Mouse (Mus musculus) monocyte, adult 5-6 weeks (primary cell): Measurements from ENCODE around the gene Kpna6. TPM values are rescaled to one million over a fixed set of nuclear protein-coding genes. Genes with fewer than 3 reads are reported as not detected.
A peak's percentile ranks its signal among the peaks of the same experiment; 100 is the strongest.

Experiments
- ATAC-seq: fragments of 153-309, 156-312 bp; replicated peaks from 2 replicates; pipeline ENCODE4 v1.8.0; 2017; ENCODE audit warnings: mild to moderate bottlenecking; ENCODE audit not compliant: low TSS enrichment, insufficient number of reproducible peaks, severe bottlenecking, poor library complexity, low FRiP score
- total RNA-seq: library from RNA; stranded (forward); fragments of 200-1000, 200-491, 200-594 nt; gene quantifications from 3 replicates; pipeline ENCODE4 v1.2.3, GENCODE M21; 2017

The Kpna6 gene
- total RNA-seq, 1 experiment from 2014 or later: 16.8 TPM

DNA sequence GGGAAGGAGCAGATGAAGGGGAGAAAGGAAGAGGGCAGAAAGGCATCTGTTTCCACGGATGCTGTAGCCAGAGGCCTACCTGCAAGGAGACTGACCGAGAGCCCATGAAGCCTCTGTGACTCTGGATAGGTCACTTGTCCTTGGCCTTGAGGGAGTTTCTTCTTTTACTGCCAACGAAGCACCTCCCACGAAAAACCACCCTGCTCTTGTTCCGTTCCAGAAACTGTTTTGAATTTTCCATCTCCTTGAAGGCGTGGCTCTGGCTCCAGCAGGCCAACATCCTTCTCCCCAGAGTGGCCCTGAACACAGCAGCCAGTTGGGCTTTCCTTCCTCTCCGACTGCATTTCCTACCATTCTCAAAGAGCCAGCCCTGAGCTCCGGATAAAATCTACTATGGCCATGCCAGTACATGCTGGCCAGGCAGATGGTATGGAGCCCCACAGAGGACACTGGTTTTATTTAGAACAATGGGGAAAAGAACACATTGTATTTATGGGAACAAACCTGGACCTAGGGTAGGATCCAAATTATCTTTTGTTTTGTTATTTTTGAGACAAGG lies 51.2 kb downstream of the Kpna6 start:
- no peak for ATAC-seq

DNA sequence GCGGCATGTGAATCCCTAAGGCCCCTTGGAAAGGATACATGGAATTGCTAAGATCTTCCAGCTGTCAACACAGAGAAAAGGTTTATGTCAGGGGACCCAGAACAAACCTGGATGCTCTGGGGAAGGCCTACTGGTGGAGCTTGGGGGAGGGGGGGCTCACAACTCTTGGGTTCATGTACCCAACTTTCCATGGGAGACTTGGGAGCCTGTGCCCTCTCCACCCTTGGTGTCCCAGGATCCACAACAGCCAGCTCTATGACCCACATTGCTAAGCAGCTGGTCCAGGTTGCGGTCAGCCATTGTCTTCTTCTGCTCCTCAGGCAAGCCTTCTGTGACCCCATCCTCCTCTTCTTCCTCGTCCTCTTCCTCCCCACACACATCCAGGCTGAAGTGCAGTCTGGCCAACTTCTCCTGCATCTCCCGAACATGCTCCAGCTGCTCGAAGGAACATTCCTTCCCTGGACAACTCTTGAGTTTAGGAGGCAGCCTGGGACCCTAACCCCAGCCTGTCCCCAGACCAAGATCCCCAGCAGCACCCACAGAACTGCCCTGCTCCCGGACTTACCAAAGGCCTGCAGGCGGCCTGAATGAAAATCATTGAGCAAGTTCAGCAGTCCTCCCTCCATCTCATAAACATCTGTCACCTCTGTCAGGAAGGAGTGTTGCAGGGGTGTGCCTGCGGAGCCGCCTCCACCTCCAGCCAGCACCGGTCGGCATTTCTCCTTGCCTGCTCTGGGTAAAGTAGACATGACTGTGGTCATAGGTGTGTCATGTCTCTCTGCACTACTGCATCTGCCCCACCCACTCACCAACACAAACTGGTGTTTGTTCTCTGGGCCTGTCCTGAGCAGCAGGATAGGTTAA lies 51.9 kb downstream of the Kpna6 start:
- no peak for ATAC-seq

DNA sequence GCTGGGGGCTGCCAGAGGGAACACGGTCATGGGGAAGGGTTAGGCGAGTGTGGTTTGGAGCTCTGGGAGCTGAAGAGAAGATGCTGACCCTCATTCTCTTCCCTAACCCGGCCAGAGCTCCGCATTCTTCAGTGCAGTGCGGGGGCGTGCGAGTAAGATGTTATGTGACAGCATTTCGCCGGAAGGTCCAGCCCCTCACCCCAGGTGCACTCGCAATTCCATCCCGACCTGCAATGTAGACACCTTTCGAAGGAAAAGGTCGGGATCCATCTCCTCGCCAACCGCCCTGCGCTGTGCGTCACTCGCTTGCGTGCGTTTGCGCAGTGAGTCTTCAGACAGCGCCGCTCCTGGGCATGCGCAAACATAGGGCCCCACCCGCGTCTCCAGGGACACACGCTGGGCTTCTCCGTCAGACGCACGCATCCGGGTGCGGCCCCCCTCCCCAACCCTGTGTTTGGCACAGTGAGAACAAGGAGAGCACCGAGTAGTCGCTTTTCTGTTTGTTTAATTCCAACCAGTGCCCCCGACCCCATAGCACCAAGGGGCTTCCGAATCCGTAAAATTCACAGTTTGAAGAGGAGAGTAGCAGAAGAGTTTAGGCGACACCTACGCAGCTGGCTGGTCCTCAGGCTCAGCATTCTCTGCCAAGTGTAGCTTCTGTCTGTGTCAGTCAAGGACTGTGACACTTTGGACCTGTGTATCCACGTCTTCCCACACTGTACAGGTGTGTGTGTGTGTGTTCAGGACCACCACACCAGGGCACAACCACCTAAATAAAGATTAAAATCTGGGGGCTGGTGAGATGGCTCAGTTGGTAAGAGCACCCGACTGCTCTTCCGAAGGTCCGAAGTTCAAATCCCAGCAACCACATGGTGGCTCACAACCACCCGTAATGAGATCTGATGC lies 53.5 kb downstream of the Kpna6 start, which contains the start of gene Iqcc:
TSS of gene Iqcc (minus strand) at position 314 of the 906 bp plus-strand sequence.
- ATAC-seq: peak; percentile 91

DNA sequence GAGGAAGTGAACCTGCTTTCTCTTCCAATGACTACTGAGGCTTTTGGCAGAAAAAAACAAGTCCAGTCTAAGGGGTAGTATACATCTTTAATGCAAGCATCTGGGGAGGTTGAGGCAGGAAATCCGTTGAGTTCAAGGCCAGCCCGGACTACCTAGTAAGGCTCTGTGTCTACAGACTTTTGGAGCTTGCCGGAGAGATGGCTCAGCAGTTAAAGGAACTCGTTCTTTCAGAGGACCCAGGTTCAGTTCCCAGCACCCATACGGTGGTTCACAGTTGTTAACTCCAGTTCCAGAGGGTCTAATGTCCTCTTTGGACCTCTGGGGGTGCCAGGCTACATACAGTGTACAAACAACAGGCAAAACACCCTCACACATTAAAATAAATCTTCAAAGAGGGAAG lies 54.5 kb downstream of the Kpna6 start:
- no peak for ATAC-seq

DNA sequence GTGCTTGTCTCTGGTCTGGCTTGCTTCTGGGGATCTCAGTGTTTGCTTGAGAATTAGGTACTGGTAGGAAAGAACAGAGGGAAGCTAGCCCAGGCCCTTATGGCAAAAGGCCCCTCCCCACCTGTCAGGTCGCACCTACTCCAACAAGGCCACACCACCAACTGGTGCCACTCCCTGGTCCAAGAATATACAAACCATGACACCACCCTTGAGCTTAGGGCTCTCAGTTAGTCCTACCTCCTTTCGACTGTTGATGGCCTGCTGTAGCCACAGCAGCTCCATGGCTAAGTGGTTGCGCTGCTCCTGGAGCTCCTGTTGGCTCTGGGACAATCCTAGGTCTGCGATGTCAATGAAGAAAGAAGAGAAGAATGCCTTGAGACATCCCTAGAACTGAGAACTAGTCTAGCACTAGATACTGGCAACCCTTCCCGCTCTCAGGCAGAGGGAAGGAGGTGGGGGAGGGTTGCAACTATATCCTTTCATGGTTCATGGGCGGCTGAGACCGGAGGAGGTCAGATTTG lies 55.4 kb downstream of the Kpna6 start:
- no peak for ATAC-seq

DNA sequence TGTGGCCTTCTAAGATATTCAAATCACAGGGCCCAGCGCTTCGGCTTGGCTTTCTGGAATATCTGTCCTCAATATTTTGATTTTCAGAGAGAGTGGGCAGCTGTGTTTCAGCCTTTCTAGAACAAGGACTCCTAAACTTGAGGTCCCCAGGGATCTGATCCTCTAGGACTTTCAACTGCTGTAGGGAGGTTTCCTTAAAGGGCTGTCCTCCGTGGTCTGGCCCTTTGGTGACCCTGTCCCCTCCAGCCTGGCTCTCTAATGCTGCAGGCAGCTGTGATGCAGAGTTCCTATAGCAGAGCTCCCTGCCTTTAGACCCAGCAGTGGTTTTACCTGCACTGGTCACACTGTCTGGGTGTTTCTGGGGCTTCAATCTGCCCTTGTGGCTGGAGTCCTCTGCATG lies 55.9 kb downstream of the Kpna6 start:
- ATAC-seq: no peak

DNA sequence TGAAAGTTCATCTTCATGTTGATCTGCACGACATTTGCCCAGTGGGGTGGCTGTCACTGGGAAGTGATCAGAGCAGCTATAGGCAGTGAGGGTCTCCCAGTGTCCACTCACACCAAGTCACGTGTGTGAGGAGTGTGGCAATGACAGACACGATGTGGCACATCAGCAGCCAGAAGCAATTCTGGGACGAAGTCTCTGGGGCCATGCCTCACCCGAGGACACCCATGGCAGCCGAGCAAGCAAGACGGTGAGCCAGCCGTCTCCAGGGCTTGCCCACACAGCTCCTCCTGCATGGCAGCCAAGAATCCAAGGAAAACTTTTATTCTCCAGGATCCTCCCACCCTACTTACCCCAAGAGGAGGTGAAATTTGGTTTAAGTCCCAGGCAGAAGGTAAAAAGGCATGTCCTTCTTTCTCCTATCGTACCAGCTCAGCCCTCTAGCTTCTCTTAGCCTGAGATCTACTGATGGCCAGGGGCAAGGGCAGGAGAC lies 56.7 kb downstream of the Kpna6 start:
- ATAC-seq: no peak

DNA sequence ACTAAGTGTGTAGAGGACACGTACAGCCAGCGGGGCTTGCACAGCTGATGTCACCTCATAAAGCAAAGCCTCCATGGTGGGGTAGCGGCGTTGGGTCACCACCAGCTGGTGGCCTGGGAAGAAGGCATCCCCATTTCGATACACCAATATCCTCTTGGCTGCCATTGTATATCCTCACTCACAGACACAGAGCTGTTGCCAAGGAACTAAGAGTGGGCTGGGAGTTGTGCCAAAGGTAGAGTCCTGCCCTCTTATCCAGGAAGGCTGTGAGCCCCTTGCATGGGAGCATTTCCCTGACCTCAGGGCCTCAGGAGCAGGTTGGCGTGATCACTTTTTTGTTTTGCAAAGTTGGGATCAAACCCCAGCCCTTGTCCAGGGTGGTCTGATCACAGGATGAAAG lies 58.5 kb downstream of the Kpna6 start, which contains the start of gene Dcdc2b:
TSS of gene Dcdc2b (minus strand) at position 165 of the 400 bp plus-strand sequence.
- no peak for ATAC-seq

DNA sequence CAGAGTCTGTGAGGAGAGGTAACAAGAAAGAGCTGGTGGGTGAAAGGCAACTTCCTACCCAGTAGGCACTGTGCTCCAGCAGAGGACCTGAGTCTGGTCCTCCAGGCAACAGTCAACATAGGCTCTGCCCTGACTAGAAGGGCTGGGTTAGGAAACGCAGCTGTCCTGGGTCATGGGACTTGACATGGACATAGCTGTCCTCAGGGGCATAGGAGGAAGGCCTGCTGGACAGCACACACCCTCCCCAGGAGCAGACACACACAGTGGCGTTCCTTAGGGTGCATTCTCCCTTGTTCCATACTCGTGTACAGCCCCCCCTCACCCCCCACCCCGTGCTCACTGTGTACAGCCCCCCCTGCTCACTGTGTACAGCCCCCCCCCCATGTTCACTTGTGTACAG lies 62.1 kb downstream of the Kpna6 start:
- ATAC-seq: no peak

DNA sequence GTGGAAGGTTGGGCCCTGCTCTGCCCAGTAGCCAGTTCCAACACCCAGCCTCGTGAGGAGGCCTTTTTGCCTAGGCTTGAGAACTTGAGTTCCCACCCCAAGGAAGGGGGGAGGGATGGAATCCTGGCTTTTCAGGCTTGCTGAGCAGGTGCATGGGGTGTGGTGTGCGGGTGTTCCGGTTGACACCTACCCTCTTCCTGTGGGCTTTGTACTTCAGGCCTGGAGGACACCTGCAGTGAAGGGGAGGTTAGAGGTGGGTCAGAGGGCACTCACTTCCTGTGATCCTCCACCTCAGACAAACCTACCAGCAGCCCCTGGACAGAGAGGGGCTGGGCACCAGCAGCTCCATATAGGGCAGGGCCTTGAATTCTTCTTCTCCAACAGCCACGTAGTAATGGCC lies 62.5 kb downstream of the Kpna6 start:
- no peak for ATAC-seq

DNA sequence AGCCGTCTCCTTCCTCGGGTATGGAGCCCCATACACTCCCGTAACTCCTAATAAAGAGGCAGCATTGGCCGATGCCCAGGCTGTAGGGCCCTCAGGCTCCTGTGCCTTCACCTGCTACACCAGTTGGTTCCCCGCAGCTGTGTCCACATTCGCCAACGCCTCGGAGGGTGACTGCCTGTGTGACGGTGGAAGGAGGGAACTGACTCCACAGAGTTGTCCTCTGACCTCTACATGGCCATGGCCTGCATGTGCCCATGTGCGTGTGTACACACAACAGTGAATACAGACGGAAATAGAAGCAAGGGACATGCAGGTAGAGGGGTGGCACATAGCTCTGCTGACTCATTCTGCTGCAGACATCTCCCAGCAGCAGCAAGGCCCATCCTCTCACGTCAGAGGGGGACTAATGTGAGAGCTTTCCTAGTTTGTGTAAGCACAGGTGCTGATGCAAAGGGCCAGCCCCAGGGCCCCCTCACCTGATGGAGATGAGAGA lies 63.4 kb downstream of the Kpna6 start:
- ATAC-seq: no peak

DNA sequence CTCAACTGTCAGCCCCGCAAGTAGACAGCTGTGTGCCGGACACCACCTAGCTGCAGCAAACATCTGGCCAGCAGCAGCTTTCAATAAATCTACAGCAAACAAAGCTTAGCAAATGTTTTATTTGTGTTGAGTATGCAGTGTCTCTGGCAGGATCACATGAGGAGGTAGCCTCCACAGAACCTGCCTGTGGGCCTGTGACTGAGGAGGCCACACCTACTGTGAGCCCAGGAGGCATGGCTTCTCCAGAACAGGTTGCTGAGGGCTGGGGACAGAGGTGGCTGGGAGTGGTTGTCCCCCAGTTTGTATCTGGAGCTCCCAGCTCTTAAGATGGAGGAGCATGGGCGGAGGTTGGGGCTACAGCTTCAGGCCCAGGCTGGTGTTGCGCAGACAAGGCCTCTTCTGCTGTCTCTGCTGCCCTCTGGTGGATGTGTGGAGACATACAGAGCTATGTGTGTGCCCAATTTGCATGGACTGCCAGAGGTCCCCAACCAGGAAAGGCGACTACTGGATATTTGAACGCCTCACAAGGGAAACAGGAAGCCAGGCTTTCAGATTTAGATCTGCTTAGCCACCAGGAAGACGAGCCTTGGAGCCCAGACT lies 64.0 kb downstream of the Kpna6 start:
- peak; percentile 97 for ATAC-seq

DNA sequence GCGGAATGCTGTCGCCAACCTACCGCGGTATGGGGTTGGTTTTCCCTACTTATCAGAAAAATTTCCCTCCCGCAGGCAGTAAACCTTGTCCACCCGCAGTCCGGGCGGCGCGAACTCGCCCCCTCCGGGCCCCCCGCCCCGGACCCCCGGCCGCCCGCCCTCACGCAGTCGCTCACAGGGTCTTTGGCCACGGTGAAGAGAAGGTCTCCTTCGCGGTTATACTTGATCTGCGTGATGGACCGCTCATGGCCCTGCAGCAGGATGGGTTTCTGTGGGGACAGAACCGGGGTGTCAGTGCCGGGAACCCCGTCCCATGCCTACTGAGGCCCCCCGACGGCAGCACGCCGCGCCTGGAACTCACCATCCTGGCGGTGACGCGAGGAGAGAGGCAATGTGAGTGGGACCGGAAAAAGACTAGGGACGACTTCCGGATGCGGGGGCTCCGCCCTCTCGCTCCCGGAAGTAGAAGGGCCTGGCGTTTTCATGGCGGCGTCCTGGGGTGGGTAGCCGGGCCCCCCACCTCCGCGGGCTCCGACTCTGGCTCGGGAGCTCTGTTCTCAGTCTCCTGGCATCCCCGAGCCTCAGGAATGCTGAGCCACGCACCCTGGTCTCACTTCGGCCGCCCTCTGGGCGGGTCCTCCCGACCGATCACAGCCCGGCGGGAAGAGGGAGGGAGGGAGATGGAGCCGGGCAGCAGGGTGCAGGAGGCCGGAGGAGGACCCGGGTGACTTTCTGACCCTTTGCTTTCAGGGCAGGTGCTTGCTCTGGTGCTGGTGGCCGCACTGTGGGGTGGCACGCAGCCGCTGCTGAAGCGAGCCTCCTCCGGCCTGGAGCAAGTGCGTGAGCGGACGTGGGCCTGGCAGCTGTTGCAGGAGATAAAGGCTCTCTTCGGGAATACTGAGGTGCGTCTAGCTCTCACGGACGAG lies 72.1 kb downstream of the Kpna6 start, which contains the start of the genes Eif3i and Tmem234:
TSS of gene Eif3i (minus strand) at position 416 of the 926 bp plus-strand sequence.
TSS of gene Tmem234 (plus strand) at position 436 of the 926 bp plus-strand sequence.
- peak; percentile 88 for ATAC-seq

Other genes with a start within 250 kb of the Kpna6 start
- not detected in 3 replicates for gene Zbtb8b, start 231.9 kb downstream of the Kpna6 start, total RNA-seq
- 52.2 to 66.3 TPM (median 52.5 TPM) in 3 replicates for gene Bsdc1, start 211.2 kb downstream of the Kpna6 start, total RNA-seq
- gene Tssk3, start 181.7 kb downstream of the Kpna6 start, total RNA-seq: not detected in 3 replicates
- gene Fam229a, start 181.6 kb downstream of the Kpna6 start, total RNA-seq: not detected in 3 replicates
- 11.7 to 14.4 TPM (median 14.4 TPM) in 3 replicates for gene Marcksl1, start 159.2 kb downstream of the Kpna6 start, total RNA-seq
- gene Hdac1, start 130.1 kb downstream of the Kpna6 start, total RNA-seq: 62.9 to 100 TPM (median 82.2 TPM) in 3 replicates
- gene Lck, start 99.1 kb downstream of the Kpna6 start, total RNA-seq: 122 to 412 TPM (median 167 TPM) in 3 replicates
- not detected in 3 replicates for gene Fam167b, start 94.2 kb downstream of the Kpna6 start, total RNA-seq
- gene Eif3i, start 72.1 kb downstream of the Kpna6 start, total RNA-seq: 109 to 129 TPM (median 125 TPM) in 3 replicates
- 189 to 234 TPM (median 226 TPM) in 3 replicates for gene Tmem234, start 72.1 kb downstream of the Kpna6 start, total RNA-seq
- gene Dcdc2b, start 58.5 kb downstream of the Kpna6 start, total RNA-seq: 0.78 TPM in 1 of 3 replicates, not detected in the others
- 13.5 to 20.9 TPM (median 15.1 TPM) in 3 replicates for gene Iqcc, start 53.7 kb downstream of the Kpna6 start, total RNA-seq
- gene Ccdc28b, start 48.8 kb downstream of the Kpna6 start, total RNA-seq: 30.9 to 112 TPM (median 62.0 TPM) in 3 replicates
- gene Txlna, start 31.7 kb downstream of the Kpna6 start, total RNA-seq: 27.6 to 67.4 TPM (median 64.4 TPM) in 3 replicates
- 4.0 to 6.4 TPM (median 4.1 TPM) in 3 replicates for gene Tmem39b, start 24.1 kb upstream of the Kpna6 start, total RNA-seq
- gene Khdrbs1, start 69.5 kb upstream of the Kpna6 start, total RNA-seq: 89.2 to 110 TPM (median 89.5 TPM) in 3 replicates
- 478 to 539 TPM (median 505 TPM) in 3 replicates for gene Ptp4a2, start 138.5 kb upstream of the Kpna6 start, total RNA-seq